Mouse (Mus musculus): ENCODE measurements around the gene 1700020N01Rik.

- TF ChIP-seq CTCF (IDR thresholded peaks at IDR 0.05; ENCODE audit: control insufficient read depth, insufficient read depth, low read length), result no peak
- TF ChIP-seq POLR2A (IDR thresholded peaks at IDR 0.05; ENCODE audit: borderline replicate concordance, control insufficient read depth, low read depth, low read length), result no peak
Observed at GRCm38 (mm10) chr10:21629031-21629740, 36.2 kb downstream of the 1700020N01Rik start.

Data from bone marrow, adult 2 months (tissue).